Mouse (Mus musculus) left cerebral cortex, postnatal 4 days (tissue): ENCODE measurements at regions not wholly inside any gene's neighbourhood (a gene's known extent, or its start where the extent isn't known, plus 50 kb on each side); places are given as distances from the start of the nearest gene placed in this dataset.

Experiments used
- DNase-seq: peaks from one replicate; pipeline ENCODE4 v3.0.0-alpha.2; 2022
- intact Hi-C: fragments of 180-260 bp; cut with DNase I; formaldehyde crosslinking; loops from one replicate; pipeline ENCODE4 v1.15.1; 2025

DNA sequence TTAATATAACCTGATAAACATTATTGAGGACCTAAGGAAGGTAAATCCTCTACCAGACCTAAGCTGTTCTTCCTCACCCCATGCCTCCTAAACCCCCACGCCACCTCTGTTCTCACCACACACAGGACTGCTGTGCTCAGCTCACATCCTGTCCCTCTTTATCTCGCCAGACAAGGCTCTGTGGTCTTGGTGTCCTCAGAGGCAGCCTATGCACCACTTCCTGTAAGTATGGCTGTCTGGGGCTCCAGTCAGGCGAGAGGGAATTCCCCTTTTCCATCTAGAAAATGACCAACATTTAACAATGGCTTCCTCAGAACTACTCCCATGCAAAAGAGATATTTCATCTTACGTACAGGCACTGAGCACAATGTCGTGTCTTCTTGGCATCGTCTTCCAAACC is 86.2 kb upstream of the Dhrs4 start:
- no peak for DNase-seq
- intact Hi-C loops, result no loop called here

GRCm38 (mm10) chr14:55406146-55406545 is 72.4 kb upstream of the Dhrs4 start:
- intact Hi-C loops, result no loop called here
- peak; percentile 8 for DNase-seq
